Mouse (Mus musculus) hindbrain, embryonic 14.5 days (tissue): ENCODE data around the gene Zdhhc7. TPM values are rescaled to one million over a fixed set of nuclear protein-coding genes. Genes with fewer than 3 reads are reported as not detected.
A peak's percentile ranks its signal among the peaks of the same experiment; 100 is the strongest.

Experiments
- ATAC-seq: fragments of 200-750 bp; cut with Nextera tagmentation; 2 replicates; pipeline ENCODE4 v1.8.0; 2017; ENCODE audit warnings: moderate number of reproducible peaks, mild to moderate bottlenecking, moderate TSS enrichment, moderate library complexity; ENCODE audit not compliant: low FRiP score
- DNase-seq: peaks from one replicate; pipeline ENCODE4 v3.0.0-alpha.2; 2015; ENCODE audit warnings: low spot score
- H3K27ac ChIP-seq: fragments of 300-500 bp; sonication (generic); 2 replicates; pipeline ENCODE4 v1.5.1; 2014; ENCODE audit warnings: mild to moderate bottlenecking, moderate library complexity
- H3K27me3 ChIP-seq: fragments of 300-500 bp; sonication (generic); 2 replicates; pipeline ENCODE4 v1.6.1; 2014; ENCODE audit warnings: mild to moderate bottlenecking, low read length, mixed read lengths; ENCODE audit not compliant: control insufficient read depth, insufficient read depth
- H3K36me3 ChIP-seq: fragments of 300-500 bp; sonication (generic); replicated peaks from 2 replicates; pipeline ENCODE4 v1.6.1; 2014; ENCODE audit not compliant: control insufficient read depth, insufficient read depth
- H3K4me1 ChIP-seq: fragments of 300-500 bp; sonication (generic); replicated peaks from 2 replicates; pipeline ENCODE4 v1.6.1; 2014; ENCODE audit warnings: antibody characterized with exemption, low read length, mixed read lengths; ENCODE audit not compliant: control insufficient read depth, insufficient read depth
- H3K4me2 ChIP-seq: fragments of 300-500 bp; sonication (generic); replicated peaks from 2 replicates; pipeline ENCODE4 v1.6.1; 2014; ENCODE audit warnings: mild to moderate bottlenecking, moderate library complexity
- H3K4me3 ChIP-seq: fragments of 300-500 bp; sonication (generic); replicated peaks from 2 replicates; pipeline ENCODE4 v1.5.1; 2014; ENCODE audit warnings: mild to moderate bottlenecking, low read length
- H3K9ac ChIP-seq: fragments of 300-500 bp; sonication (generic); 2 replicates; pipeline ENCODE4 v1.6.1; 2014
- H3K9me3 ChIP-seq: fragments of 300-500 bp; sonication (generic); 2 replicates; pipeline ENCODE4 v1.6.1; 2016; ENCODE audit warnings: low read length; ENCODE audit not compliant: control insufficient read depth
- WGBS: fragments of 180-500 bp; shearing (Covaris S2); extraction: QIAGEN DNeasy Blood & Tissue Kit; methylation state at CpG from one replicate; pipeline ENCODE4 v1.1.7; 2014; 5-methylcytosine and 5-hydroxymethylcytosine counted together
- polyA plus RNA-seq: library from polyadenylated mRNA; unstranded; fragments of >200 nt; fragmentation: Nextera tagmentation; extraction: Ambion mirVana; gene quantifications from 2 replicates; pipeline ENCODE4 v1.2.1, GENCODE M21; 2014

The Zdhhc7 gene
- polyA plus RNA-seq, 1 experiment from 2014 or later = 26.4 TPM

DNA sequence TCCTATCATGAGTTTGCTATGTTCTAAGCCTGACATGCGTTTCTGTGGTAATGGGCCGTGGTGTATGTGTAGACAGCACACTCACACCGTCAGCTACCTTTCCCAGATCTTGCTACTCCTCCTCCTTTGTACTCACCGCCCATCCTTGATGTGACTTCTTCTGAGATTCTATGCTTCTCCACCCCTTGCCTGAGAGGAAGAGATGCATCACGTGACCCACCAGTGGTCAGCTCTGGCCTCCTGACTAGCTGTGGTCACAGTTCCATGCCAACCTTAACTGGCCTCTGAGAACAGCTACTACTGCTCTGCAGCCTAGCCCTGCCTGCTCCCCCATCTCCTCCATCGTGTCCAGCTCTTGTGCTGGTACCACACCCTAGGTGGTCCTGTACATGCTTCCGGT is 34.4 kb upstream of the Zdhhc7 start:
- H3K36me3 ChIP-seq = no peaks in the 10 kb centered on the region
- no peak overlapping the region for H3K4me3 ChIP-seq
- H3K9me3 ChIP-seq = no peaks in the 10 kb centered on the region
- no peak overlapping the region for H3K27ac ChIP-seq
- ATAC-seq = no peak
- DNase-seq = no peak
- H3K4me2 ChIP-seq = no peak overlapping the region
- H3K27me3 ChIP-seq = no peaks in the 10 kb centered on the region
- 90% methylated on average over 7 of the region's 7 CpGs for WGBS
- no peak overlapping the region for H3K9ac ChIP-seq
- no peaks in the 10 kb centered on the region for H3K4me1 ChIP-seq

DNA sequence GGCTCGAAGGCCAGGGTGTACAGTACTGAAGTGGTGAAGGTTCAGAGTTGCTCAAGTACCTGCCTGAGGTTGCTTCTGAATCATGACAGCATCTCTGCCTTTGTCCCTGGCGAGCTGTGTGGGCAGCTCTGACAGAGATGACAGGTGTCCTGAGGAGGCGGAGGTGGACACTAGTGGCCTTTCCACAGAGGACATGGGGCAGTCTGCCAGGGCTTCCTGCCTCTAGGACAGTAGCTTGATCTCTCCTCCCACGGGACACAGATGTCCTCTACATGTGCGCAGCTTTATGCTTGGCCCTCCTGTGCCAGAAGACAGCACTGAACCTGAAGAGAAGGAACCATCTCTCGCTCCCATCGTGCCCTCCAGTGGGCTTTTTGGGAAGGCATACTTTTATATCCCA is 31.9 kb upstream of the Zdhhc7 start:
- no peak for ATAC-seq
- no peaks in the 10 kb centered on the region for H3K27me3 ChIP-seq
- no peaks in the 10 kb centered on the region for H3K9me3 ChIP-seq

DNA sequence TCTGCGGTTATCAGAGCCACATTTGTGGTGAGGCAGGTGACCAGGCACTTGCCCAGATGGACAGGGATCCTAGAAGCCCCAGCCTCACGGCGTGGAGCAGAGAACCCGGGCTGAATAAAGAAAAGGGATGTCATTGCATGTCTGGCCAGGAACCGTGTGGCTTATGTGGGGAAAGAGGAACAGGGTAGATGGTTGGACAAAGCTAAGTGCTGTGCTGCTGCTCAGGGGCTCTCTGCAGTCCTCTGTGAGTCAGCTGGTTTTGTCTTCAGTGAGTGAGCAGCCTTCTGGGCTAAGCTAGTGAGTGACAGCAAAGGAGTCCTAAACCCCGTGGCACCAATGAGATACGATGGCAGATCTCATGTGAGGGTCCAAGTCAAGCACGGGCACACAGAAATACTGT is 29.9 kb upstream of the Zdhhc7 start:
- DNase-seq (no peak), ATAC-seq (no peak)
- 85% methylated on average over 8 of the region's 8 CpGs for WGBS
- Histone ChIP-seq H3K27ac (no peak overlapping the region), H3K36me3 (no peaks in the 10 kb centered on the region), H3K9me3 (no peaks in the 10 kb centered on the region), H3K4me2 (no peak overlapping the region), H3K27me3 (no peaks in the 10 kb centered on the region), H3K4me3 (no peak overlapping the region), H3K9ac (no peak overlapping the region), H3K4me1 (peaks cover 12% of the 10 kb centered on the region; the same call in 1 of the 2 replicates)

More for the DNA sequence above, 31.9 kb upstream of the Zdhhc7 start:
- no peak for DNase-seq
- H3K4me3 ChIP-seq = no peak overlapping the region
- no peaks in the 10 kb centered on the region for H3K36me3 ChIP-seq
- H3K9ac ChIP-seq = no peak overlapping the region
- H3K27ac ChIP-seq = no peak overlapping the region
- WGBS = 83% methylated on average over 7 of the region's 7 CpGs
- H3K4me2 ChIP-seq = no peak overlapping the region
- H3K4me1 ChIP-seq = no peaks in the 10 kb centered on the region

DNA sequence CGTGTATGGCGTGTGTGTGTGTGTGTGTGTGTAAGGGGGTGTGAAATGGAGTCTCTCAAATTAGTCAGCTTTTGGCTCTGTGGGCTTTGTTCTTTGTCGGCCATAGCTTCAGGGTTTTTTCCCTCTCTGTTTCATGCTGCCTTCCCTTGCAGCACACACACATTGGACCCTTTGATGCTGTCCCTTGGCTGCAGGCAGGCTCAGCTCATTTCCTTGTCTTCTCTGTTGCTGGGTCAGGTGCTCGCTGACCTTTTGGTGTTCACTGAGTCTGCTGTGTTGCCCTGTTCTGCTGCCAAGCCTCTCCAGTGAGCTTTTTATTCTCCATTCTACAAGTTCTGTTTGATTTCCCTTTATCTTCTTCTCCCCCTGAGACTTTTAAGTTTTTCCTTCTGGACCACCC is 28.3 kb upstream of the Zdhhc7 start:
- peaks cover 12% of the 10 kb centered on the region; the same call in 1 of the 2 replicates for H3K4me1 ChIP-seq
- no peak overlapping the region for H3K4me2 ChIP-seq
- DNase-seq (no peak), ATAC-seq (no peak)
- no peak overlapping the region for H3K27ac ChIP-seq
- no peak overlapping the region for H3K4me3 ChIP-seq
- no peaks in the 10 kb centered on the region for H3K27me3 ChIP-seq
- 58% methylated on average over 4 of the region's 4 CpGs for WGBS
- H3K9me3 ChIP-seq = no peaks in the 10 kb centered on the region
- H3K36me3 ChIP-seq = no peaks in the 10 kb centered on the region
- no peak overlapping the region for H3K9ac ChIP-seq

DNA sequence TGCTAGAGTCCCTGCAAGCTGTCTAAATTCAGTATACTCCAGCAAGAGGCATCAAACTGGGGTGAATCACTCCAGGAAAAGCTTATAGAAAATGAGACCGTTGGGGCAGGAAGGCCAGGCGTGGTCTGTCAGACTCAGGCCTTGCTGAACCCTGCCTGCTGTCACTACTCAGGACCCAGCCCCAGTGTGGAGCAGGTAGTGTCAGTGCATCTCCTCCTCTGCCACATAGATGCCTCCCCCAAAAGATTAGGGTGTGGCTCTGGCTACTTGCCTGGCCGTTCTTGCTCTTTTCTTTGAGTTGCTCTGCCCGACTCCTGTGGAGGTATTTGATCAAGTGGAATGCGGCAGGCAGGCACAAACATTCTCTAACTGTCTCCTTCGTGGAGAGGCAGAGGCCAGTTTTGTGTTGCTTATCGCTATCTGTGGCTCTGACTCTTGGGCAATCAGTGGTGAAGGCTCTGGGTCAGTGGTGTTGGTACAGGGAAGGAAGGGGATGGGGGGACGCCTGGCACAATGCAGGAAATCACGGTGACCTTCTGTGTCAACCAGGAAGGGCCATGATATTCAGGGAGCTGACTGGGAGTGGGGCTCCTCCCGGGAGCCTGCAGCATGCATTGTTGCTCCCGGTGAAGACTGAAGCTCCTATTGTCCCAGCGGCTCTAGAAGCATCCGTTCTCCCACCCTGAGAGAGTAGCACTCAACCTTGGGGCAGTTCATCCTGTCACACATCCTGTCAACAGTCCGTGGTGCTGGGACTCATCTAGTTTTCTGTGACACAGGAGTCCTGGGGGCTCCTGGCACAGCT is 25.3 kb upstream of the Zdhhc7 start:
- H3K4me1 ChIP-seq = peaks cover 14% of the 10 kb centered on the region; the same call in 1 of the 2 replicates
- H3K4me3 ChIP-seq = no peak overlapping the region
- DNase-seq (no peak), ATAC-seq (no peak)
- H3K27ac ChIP-seq = peak overlapping the region; percentile 4; the same call in 1 of the 2 replicates
- H3K4me2 ChIP-seq = no peak overlapping the region
- 25% methylated on average over 14 of the region's 14 CpGs for WGBS
- no peaks in the 10 kb centered on the region for H3K27me3 ChIP-seq
- no peaks in the 10 kb centered on the region for H3K36me3 ChIP-seq
- H3K9me3 ChIP-seq = no peaks in the 10 kb centered on the region
- H3K9ac ChIP-seq = peak overlapping the region; percentile 16; the same call in 1 of the 2 replicates

DNA sequence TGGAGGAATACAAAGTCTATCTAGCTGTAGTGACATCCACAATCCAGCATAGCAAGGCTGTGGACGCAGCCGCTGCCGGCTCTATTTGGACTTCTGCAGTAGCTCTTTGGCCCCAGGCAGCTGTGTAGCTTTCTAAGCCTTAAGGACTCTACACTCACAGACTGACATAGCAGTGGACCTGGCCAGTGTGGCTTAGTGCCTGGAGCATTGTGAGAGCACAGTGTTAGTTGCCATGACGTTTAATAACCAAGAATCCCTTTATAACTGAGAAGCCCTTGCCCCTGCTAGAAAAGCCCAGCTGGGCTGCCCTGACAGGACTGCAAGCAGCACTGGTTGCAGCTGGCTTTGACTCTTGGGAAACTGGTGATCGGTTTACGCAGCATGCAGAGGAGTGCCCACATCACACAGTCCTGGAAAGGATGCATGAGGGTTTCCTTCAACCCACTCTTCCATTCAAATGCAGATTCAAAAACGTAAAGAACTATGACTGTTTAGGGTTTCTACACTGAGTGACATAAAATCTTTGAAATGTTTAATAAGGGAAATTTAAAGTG is 23.6 kb upstream of the Zdhhc7 start:
- Histone ChIP-seq H3K9ac (0 out of 2 replicates have a peak overlapping the region, but pooled peaks have one; percentile 20), H3K4me1 (peaks cover 14% of the 10 kb centered on the region; the same call in 1 of the 2 replicates), H3K27me3 (no peaks in the 10 kb centered on the region), H3K36me3 (no peaks in the 10 kb centered on the region), H3K9me3 (no peaks in the 10 kb centered on the region), H3K4me3 (no peak overlapping the region), H3K4me2 (no peak overlapping the region), H3K27ac (peak overlapping the region; percentile 32; the same call in 1 of the 2 replicates)
- 38% methylated on average over 7 of the region's 7 CpGs for WGBS
- ATAC-seq = peak; percentile 68
- peak; percentile 52 for DNase-seq

DNA sequence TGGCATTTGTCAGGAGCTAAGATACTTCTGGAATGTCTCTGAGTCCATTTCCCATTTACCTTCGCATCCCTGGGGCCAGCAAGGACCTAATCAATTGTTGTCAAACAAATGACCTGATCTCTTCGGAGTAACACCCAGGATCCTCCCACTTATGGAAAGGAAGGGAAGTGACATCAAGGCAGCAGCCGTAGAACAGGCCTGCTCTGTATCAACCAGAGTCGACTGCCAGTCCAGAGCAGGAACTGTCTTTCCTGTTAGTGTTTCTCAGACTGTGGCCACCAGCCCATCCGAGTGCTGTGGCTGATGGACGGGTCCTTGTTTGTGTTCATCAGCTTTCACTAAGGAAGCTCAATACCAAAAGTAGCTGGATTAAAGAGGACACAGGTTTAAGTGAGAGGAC is 23.0 kb upstream of the Zdhhc7 start:
- no peak overlapping the region for H3K4me2 ChIP-seq
- 61% methylated on average over 6 of the region's 6 CpGs for WGBS
- DNase-seq (no peak), ATAC-seq (no peak)
- H3K27me3 ChIP-seq = no peaks in the 10 kb centered on the region
- H3K9ac ChIP-seq = no peak overlapping the region
- no peak overlapping the region for H3K4me3 ChIP-seq
- no peaks in the 10 kb centered on the region for H3K36me3 ChIP-seq
- no peaks in the 10 kb centered on the region for H3K9me3 ChIP-seq
- peak overlapping the region; percentile 32; the same call in 1 of the 2 replicates for H3K27ac ChIP-seq
- H3K4me1 ChIP-seq = peaks cover 14% of the 10 kb centered on the region; the same call in 1 of the 2 replicates

DNA sequence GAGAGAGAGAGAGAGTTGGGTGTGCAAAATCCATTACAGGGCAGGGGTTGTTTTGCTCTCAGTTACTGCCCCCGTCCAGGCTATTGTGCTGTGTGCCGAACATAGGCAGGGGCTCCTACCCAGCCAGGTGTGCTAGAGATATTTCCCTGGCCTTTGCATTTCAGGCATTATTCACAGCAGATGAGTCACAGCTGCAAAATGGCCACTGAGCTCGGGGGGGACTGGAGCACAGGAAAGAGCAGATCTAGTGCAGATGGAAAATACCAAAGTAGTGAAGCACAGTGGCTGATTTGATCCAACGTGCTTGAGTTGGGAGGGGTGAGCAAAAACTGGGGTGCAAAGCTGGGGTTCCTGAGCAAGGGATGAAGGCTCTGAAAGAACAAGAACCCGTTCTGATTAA is 19.7 kb upstream of the Zdhhc7 start:
- no peak overlapping the region for H3K4me3 ChIP-seq
- no peak overlapping the region for H3K27ac ChIP-seq
- peaks cover 2% of the 10 kb centered on the region for H3K27me3 ChIP-seq
- no peaks in the 10 kb centered on the region for H3K9me3 ChIP-seq
- WGBS = 73% methylated on average over 5 of the region's 5 CpGs
- H3K36me3 ChIP-seq = no peaks in the 10 kb centered on the region
- DNase-seq = no peak
- no peak for ATAC-seq
- H3K4me2 ChIP-seq = no peak overlapping the region
- H3K9ac ChIP-seq = no peak overlapping the region
- peaks cover 3% of the 10 kb centered on the region; the same call in 1 of the 2 replicates for H3K4me1 ChIP-seq

DNA sequence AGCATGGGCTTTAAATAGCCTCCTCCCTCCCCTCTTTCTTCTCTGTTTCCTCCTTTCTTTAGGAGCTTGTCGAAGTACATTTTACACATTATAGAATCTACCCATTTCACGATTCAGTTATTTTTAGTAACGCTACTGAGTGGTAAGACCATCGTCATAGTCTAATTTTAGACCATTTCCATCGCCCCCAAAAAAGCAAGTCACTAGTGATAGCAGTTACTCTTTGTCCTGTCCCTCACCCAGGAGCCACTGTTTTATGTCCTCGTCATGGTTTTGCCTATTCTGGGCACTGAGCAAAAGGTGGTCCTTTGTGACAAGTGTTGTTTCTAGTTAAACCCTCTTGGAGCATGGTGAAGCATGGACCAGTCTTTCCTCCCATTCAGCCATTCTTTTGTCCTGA is 18.6 kb upstream of the Zdhhc7 start:
- Histone ChIP-seq H3K27me3 (peaks cover 10% of the 10 kb centered on the region), H3K4me2 (no peak overlapping the region), H3K4me1 (peaks cover 4% of the 10 kb centered on the region; the same call in 1 of the 2 replicates), H3K4me3 (no peak overlapping the region), H3K9me3 (no peaks in the 10 kb centered on the region), H3K9ac (no peak overlapping the region), H3K27ac (no peak overlapping the region), H3K36me3 (no peaks in the 10 kb centered on the region)
- ATAC-seq = no peak
- 80% methylated on average over 6 of the region's 6 CpGs for WGBS
- no peak for DNase-seq
